Mouse (Mus musculus) adipocyte (in vitro differentiated cells): ENCODE results near the gene Stam.

Experiments
- DNase-seq: peaks from one replicate; pipeline ENCODE4 v3.0.0-alpha.2; 2016; ENCODE audit warnings: low spot score

The Stam gene

DNA sequence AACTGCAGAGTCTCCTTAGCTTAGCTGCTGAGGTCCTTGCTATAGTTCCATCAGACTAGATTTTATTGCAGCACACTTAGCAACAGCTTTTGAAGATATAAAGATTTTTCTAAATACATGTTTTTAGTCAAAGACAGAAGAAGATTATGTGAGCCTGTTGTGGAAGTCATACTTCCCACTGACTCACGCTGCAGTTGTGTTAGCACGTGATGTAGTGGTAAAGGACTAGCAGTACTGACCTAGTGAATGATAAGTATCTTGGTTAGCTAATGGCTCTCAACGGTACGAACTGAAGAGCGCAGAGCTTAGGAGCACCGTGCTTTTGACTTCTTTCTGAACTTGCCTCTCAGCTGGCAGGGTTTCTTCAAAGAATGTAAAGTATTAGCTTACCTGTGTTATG is 52.5 kb downstream of the Stam start:
- DNase-seq = no peak

DNA sequence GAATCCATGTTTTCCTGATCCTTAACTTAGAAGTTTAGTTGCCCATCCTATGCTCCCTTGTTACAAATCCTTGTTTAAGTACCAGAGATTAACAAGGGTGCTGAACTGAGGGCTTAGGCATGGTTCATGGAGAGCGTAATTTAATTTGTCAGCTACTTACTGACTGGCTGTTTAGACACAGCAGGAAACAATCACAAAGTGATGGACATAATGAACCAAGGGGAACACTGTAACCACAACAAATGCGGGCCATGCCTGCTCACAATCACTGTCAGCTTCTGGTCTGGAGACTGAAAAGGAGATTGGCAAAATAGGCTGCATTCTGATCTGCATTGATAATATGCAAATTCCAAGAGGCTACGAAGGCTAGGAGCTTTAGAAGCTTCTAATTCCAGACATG is 53.7 kb downstream of the Stam start:
- DNase-seq = no peak

DNA sequence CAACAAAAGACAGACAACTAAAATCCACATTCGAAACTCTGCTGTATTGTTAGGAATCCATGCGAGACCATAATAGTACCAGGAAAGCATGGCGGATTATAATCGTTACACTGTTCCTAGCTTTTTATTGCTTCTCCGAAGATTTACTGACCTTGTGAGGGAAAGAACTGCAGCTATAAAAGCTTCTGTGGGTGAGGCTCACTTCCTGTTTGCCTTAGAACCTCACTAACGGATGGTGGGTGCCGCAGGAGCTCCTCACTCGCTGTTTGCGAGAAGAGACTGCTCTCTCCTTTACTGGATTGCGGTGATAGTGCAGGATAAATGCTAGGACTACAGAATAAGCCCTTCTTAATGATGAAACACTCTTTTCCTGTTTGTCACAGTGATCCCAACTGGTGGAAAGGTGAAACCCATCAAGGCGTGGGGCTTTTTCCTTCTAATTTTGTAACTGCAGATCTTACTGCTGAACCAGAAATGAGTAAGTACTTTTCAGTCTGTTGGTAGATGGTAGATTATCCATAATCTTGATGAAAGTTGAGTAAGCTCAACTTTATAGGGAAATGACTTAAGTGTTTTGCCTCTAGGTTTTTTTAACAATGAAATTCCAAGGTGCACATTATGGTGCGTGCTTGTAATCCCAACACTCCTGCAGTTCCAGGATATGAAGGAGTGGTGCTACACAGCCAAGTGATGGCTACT is 56.9 kb downstream of the Stam start:
- DNase-seq = no peak

DNA sequence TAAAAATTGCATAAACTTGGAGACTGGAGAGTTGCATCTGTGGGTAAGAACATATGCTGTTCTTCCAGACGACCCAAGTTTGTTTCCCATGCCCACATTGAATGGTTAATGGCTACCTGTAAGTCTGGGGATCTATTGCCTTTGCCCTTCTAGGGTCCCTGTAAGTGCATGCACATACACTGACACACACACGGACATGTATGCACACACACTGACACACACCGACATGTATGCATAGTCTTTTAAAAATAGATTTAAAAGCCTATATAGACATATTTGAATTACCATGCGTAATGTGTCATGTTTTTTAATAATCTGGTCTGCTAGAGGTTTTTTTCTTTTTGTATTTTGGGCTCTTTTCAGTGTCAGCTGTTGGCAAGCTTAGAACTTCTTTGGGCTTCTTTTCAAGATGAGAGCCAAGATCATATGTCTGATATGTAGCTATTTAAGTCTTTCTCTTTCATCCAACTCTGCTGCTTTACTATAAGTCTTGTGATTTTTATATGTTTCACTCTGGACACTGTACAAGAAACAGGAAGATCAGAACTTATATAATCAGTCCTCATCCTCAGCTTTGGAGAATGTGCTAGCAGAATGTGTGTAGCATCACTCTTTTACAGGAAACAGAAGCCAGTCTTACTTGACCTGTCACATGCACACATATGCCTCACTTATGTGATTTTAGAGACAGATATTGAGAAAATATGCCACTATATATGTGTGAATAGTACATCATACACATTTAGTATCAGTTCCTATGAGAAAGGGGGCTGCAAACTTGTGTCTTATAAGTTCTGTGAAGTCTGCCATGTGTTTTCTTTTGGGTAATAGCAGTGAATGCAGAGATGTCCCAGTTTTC is 58.8 kb downstream of the Stam start:
- no peak for DNase-seq

DNA sequence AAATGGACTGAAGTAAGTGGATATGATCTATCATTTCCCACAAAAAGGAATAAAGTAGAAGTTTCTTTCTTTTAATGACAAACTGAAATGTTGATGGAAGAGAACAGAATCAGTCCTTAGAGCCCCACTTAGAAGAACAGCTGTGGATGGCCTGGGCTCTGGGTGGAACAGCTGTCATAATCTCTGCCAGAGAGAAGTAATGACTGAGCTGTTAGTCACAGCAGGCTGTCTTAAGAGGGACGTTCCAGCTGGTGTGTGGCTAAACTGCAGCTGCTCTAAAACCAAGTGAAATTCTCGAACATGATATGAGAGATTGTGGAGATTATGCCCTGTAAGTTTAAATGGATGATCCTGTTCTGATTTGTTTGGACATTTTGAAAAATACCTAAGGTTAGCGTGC is 63.0 kb downstream of the Stam start:
- no peak for DNase-seq

DNA sequence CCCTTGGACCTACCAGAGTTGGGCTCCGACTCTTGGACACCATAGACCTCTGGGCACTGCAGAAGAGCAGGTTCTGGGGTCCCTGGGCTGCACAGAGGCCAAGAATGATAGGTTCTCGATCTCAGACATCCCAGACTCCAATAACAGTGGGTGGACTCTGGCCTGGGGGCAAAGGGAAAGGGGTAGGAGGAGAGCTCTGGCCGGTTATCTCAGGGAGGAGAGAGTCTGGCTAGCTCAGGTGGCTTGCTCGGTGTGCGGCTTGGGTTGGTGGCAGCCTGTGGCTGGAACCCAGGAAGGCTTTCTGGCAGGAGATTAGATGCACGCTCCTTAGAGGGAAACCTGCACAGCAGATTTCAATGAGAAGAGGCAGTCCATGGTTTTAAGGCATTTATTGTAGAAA is 65.7 kb downstream of the Stam start:
- DNase-seq = no peak

DNA sequence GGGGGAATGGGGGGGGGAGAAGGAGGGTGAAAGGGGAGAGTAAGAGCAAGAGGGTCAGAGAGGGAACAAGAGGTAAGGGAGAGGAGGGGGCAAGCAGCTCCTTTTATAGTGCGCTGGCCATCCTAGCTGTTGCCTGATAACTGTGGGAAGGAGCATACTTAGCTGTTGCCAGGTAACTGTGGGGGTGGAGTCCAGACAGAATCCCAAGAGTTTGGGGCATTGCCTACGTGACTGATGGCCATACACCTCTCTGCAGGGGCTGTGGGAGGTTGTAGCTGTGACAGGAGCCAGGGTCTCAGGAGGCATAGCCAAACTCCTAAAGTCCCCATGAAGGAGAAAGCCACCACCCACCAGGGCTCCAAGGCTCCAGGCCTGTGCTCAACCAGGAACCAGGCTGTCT is 66.1 kb downstream of the Stam start:
- DNase-seq = no peak

DNA sequence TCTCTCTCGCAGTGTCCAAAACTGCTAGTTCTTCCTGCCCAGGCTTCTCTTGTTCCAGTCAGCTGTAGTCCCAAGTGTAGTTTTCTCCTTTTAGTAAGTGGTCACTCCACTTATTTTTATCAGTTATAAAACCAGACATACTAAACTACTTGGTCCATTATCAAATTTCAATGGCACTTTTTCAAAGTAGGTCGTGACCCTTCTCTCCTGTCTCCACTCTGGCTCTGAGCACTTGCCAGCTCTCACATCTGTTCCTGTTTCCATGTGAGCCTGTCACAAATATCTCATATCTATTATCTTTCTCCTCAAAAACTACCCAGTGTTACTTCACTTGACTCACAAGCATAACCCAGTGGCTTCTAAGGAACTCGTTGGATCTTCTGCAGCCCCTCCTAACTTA is 71.4 kb downstream of the Stam start:
- peak; percentile 24 for DNase-seq

DNA sequence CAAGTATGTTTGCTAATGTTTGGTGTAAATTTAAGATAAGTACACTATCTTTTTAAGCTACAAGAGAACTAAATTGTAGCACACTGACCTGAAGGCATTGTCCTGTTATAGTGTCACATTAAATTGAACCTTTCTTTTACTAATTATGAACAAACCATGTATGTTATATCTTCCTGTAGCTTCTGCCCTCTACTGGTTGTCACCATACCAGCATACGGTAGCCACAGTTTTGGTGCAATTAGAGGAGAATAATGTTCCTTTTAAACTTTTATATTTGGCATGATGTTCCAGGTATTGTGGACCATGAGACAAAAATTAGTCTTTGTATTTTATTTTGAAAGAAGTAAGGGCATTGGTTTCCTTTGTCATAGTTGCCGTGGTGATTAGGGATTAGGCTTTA is 73.0 kb downstream of the Stam start:
- DNase-seq = peak; percentile 42

DNA sequence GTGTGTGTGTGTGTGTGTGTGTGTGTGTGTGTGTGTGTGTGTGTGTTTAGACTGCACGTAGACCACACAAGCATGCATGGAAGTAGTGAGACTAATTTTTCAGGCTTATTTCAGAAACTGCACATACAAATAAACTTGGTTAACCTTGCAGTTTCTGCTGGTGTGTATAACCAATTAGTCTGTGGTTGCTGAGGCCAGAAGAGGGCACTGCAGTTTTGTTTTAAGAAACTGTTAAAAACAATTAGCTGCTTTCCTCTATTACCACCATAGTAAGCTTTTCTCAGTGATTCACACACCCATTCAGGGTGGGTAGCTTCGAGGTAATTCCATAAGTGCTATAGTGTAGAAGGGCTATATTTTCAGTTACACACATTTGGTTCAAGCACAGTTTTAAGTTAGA is 76.9 kb downstream of the Stam start:
- DNase-seq = no peak

DNA sequence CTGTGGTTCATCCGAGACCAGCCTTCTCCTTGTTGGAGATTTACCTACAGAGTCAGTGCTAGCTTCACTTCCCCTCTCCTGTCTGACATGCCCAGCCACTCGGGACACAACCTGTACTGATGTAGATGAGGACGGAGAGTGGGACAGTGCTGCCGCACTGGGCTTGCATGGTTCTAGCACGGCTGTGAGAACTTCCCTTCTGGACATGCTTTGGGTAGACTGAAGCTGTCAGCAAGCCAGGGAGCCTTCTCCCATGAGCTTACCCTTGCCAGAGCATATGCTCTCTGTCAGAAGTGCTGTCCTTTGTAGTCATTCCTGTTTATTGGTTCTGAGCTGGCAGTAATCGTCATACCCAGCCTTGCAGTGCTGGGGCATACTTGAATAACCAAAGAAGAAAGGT is 78.0 kb downstream of the Stam start:
- DNase-seq = no peak

DNA sequence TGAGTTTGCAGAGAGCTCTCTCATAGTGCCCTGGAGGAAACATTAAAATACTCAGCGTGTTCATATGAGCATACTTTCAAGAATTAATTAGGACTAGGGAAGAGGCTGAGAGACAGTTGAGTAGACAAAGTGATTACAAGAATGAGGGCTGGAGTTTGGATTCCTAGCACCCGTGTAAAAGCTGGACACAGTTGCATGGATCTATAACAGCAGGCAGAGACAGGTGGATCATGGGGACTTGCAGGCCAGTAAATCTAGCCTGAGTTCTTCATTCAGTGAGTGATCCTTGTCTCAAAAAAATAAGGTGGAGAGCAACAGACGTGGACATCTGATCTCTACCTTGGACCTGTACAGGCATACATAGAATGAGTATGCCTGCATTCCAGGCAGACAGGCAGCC is 85.1 kb downstream of the Stam start:
- no peak for DNase-seq

DNA sequence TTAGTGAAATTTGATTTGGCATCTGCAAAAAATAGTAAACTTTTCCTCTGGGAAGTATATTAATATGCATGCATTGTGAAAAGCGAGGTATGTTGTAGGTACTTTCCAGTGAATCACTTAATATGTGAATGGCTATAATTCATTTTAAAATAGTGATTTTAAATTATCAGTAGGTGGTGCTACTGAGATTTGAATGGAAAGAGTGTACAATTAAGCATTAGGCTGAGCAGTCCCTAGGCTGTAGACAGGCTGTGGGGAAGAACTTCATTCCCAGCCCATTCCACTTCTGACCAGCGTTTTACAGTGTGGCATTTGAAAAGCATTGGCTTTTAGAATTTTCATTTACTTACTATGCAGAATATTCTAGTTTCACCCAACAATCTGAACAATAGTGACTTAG is 85.9 kb downstream of the Stam start:
- peak; percentile 6 for DNase-seq

DNA sequence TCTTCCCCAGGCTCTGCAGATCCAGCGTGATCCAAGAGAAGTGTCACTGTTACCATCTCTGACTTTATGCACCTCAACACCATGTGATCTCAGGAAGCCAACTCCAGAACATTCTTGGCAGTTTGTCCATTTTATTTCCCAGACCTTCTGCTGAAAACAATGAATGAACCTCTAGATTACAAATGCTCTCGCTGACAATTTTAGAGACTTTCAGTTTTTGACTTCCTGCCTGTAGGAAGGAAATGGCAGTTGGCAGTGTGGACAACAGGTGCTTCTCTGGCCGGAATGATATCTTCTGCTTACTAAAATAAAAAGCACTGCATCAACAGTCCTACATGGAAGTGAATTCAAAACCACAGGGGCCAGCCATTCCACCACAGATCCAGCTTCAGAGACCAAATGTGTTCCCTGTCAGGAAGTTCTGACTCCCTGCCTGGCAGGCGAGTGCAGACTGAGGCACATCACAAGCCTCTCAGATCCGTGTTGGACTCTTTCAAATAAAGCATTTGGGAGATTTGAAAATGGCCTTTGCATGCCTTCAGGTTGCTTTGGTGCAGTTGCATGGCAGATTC is 90.6 kb downstream of the Stam start:
- no peak for DNase-seq

DNA sequence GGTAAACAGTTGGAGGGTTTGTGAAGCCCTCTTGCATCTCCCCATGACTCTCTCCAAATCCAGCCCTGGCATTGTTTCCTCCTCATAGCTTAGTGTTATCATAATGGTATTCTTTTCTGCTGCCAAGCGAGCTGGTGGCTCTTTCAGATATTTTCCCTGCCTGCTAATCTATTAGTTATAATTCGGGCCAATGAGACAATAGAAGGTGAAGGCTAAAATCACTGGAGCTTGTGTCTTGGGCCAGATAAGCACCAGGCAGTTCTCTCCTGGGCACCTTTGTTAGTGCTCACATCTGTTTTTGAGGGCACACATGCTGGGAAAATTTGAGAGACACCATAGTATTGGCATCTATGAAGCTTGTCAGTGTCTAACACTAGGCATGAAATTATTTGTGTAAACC is 91.2 kb downstream of the Stam start:
- DNase-seq = no peak

DNA sequence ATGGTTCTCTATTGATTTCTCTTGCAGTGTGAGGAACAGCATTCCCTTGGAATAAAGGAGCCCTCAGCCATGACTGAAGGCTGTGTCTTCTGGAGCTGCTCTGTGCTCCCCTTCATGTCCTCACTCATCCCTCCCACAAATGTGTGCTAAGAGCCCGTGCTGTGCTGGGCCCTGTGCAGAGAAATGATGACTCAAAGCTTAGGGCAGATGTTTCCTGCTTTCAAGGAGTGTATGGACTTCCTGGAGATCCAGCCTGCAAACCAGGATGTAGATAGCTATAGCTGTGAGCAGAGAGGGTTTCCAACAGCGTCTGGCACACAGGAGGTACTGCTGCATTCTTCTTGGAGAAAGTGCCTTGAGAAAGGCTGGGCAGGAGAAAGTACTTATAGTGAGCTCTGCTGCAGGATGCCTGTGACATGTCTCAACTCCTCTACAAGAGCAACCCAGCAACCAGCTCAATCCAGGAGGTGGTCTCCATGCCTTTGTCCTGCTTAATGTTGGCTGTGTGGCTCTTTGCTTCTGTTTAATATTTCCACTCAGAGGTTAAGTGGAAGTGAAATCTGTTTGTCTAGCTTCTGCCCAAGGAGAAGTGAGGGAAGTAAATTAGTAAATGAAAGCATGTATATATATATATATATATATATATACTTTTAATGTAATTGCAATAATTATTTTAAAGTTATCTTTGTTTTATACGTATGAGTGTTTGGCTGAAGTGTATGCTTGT is 91.9 kb downstream of the Stam start:
- DNase-seq = no peak

DNA sequence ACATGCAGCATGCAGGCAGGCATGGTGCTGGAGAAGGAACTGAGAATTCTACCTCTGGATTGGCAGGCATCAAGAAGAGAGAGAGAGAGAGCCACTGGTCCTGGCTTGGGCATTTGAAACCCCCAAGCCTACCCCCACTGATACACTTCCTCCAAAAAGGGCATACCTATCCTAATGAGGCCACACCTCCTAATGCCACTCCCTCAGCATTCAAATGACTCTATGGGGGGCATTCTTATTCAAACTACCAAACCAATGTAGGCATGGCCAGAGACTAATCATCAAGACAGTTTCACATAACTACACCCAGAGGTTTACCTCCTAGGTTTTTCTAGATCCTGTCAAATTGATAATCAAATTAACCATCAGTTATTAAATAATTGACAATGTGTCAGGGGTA is 93.8 kb downstream of the Stam start:
- no peak for DNase-seq

DNA sequence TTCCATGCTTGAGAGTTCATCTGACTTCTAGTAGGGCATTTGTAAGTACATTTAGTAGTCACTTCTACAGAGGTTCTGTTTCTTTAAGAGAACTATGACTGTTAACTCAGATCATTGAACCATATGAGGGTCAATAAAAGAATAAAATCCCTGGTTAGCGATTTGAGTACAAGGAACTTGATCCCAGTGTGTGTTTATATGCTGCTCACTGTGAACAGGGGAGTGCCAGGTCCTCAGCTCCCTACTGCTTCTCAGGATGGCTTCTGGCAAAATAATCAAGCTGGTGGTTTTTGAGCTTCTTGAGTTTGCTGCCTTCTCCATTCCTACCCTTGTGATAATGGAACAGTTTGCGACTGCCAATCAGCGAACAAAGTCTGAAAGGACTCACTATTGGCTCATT is 100.4 kb downstream of the Stam start, which contains the start of gene Tmem236:
TSS of gene Tmem236 (plus strand) at position 190 of the 400 bp plus-strand sequence.
- DNase-seq = no peak

DNA sequence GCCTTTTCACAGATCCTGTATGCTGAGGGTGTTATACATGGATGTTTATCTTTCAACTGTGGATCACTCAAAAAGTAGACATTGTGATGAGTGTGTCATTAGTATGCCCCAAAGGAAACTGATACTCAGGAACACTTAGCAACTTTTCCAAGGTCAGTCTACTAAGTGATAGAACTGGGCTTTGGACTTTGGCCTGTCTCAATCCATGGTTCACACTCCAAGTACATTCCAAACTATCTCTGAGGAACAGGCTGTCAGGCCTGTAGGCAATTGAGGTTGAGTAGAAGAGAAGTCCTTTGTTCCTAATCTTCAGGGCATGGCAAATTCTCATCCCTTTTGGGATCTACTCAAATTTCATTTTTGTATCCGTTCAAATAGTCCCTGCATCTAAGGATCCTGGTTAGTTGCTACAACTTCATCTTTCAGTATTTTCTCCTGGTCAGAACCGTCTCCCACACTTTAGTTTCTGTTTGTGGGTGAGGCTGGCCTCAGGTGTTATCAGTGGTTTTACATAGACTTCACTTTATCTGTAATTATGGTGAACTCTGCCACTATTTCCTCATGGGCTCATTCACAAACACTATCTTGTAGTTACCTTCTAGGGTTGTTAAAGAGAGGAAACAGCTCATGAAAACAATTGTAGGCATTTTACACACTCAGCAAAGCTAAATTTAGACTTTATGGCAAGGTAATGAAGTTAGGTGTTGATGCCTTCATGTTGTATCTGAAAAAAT is 102.7 kb downstream of the Stam start:
- no peak for DNase-seq

DNA sequence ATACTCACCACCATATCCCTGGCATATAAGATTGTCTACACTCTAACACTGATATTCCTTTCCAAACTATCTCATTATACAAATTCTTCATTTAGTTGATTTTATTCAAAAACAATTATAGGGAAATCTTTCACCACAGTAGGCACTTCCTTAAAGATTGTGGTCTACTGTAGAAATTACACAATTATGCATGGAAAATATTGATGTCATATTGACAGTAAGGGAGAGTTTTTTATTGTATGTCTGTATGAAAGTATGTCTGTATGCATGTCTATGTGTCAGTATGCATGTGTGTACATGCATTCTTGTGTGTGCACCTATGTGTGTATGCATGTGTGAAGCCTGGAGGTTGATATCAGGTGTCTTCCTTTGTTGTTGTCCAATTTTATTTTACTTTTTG is 110.5 kb downstream of the Stam start:
- no peak for DNase-seq

DNA sequence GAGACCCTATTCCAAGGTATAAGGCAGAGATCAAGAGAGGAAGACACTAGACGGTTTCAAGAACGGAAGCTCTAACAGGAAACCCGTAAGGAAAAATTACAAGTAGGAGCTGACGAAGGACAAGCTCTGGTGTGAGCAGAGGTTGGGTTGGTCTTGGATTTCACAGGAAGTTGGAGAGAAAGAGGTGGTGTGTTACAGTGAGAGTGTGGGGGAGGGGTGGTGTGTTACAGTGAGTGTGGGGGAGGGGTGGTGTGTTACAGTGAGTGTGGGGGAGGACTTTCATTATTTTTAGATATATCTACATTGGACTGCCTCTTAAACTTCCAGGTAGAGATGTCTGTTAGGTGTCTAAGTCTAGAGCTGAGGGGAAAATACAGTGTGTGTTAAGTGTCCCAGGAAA is 116.8 kb downstream of the Stam start:
- DNase-seq = no peak

DNA sequence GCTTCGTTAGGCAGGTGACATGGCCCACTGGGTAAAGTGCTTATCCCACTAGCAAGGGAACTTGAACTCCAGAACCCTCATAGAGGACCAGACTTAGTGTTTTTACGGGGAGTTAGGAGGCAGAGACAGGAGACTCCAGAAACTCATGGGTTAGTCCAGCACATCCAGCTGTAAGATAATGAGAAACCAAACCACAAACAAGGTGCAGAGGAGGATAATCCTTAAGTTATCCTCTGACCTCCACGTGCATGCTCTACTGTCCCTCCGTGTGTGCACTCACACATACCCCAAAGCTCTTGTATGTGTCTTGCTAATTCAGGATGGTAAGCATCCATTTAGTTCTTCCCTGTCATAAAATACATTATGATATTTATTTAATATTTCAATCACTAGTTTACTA is 117.7 kb downstream of the Stam start:
- DNase-seq = no peak
